Mouse (Mus musculus) liver, embryonic 14 days (tissue): ENCODE measurements around the gene Olfr171. TPM values are rescaled to one million over a fixed set of nuclear protein-coding genes. Genes with fewer than 3 reads are reported as not detected.

Source experiments
- polyA plus RNA-seq: library from polyadenylated mRNA; depleted of rRNA; stranded (reverse); fragments of >200 nt; gene quantifications from 2 replicates; pipeline ENCODE4 v1.2.3, GENCODE M21; 2012; rRNA removed

Olfr171 gene
- not detected in 2 replicates for polyA plus RNA-seq

DNA sequence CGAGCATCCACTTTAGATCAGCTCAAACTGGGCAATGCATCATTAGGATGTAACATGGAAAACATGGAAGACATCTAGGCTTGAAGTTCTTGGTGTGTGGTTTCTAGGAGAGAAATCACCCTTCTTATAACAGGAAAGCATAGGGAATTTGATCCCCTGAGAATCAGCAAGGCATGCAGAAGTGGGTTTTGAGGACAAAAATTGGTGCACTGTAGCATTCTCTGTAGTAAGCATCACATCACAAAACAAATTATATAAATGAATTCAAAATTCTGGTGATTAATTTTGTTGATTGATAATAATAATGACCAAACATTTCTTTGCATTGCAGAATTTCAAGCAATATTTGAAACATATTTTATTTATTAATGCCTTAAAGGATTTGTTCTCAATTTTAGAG lies at the start of gene Olfr171:
Gene Olfr171 (minus strand): TSS at position 101 of the 400 bp plus-strand sequence.

DNA sequence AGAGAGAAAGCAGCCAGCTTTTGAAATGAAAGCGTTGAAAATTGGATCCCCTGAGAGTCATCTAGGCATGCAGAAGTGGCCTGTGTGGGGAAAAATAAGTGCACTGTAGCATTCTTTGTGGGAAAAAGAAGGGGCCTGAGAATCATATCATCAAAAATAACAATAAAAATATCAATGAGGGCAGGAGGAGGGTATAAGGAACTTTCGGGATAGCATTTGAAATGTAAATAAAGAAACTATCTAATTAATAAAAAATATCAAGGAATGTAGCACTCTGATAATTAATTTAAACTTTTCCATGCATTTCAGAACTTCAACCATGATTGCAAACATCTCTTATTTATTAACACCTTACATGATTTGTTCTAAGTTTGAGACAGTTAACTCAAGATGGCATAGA lies 17.9 kb downstream of the Olfr171 start, which contains the start of gene Olfr170:
Gene Olfr170 (minus strand): TSS at position 101 of the 400 bp plus-strand sequence.

Other genes starting within 250 kb of the Olfr171 start
- not detected in 2 replicates for gene Olfr165, start 206.8 kb downstream of the Olfr171 start, polyA plus RNA-seq
- not detected in 2 replicates for gene Olfr166, start 146.2 kb downstream of the Olfr171 start, polyA plus RNA-seq
- not detected in 2 replicates for gene Olfr167, start 107.7 kb downstream of the Olfr171 start, polyA plus RNA-seq
- gene Olfr168, start 94.4 kb downstream of the Olfr171 start, polyA plus RNA-seq = not detected in 2 replicates
- gene Olfr169, start 58.1 kb downstream of the Olfr171 start, polyA plus RNA-seq = not detected in 2 replicates
- gene Olfr170, start 18.0 kb downstream of the Olfr171 start, polyA plus RNA-seq = not detected in 2 replicates
- not detected in 2 replicates for gene Lamp3, start 76.5 kb upstream of the Olfr171 start, polyA plus RNA-seq
- gene B3gnt5, start 130.3 kb upstream of the Olfr171 start, polyA plus RNA-seq = 0.10 and 0.17 TPM in 2 replicates